Mouse (Mus musculus) T-cell, adult 2 months (primary cell): ENCODE results near the gene Slain1.
"Not testable (repeated sequence)": the region's sequence is repeated elsewhere in the genome, so short reads cannot be mapped to it uniquely, and the experiment has no call there.

Experiments
- DNase-seq: peaks from one replicate; pipeline ENCODE4 v3.0.0; 2022; ENCODE audit warnings: low spot score

Gene Slain1

GRCm38 (mm10) chr14:103723314-103723713, 73.3 kb downstream of the Slain1 start:
- DNase-seq: no peak

- no peak for DNase-seq
These were observed 73.8 kb downstream of the Slain1 start for GRCm38 (mm10) chr14:103723841-103724240.

DNA sequence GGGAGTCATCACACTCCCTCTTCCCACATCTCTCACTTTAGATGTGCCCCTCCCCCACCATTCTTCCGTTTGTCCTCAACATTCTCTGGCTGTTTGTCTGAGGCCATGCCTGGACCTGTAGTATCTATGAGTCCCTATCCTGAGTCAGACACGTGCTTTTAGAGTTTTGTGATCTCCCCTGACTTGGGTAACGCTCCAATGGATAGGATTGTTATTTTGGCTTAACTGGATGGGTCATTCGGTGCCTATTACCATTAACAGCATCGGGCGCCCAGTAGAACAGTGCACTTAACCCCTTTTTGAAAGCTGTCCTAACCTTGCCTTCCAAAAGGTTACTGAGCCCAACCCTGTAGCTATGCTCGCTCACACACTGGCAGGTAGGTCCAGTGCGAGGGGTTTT, 78.5 kb downstream of the Slain1 start:
- DNase-seq: no peak

DNA sequence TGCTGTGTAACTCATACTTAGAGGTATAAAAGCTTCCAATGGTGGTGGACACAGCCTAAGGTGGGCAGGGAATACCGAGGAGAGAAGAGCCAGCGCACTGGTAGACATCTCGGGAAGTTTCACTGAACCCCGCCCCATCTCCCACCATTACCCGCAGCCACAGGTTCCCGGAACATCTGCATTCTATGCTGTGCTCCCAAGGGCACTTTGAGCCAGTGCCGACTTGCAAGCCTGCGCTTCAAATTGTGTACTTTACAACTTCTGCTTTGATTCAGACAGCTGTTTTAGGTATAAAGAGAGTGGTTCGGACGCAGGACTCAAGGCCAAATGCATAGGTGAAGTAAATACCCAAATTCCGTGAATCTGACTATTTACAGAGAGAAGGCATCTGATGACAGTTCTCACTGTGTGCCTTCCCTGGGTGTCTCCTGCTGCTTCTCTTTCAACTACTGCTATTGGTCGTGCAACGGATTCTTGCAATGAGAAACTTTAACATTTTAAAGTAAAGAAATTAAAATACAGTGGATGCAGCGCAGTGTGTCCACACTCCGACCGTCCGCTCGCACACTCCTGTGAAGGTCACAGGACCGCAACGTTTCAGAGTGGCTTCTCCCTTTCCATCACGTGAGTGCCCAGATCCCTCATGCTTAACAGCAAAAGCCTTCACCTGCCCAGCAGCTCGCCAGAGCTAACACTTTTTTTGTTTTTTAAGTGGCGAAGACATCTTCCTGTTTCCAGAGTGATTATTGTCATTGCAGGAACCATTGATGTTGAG, 79.1 kb downstream of the Slain1 start:
- DNase-seq: no peak

GRCm38 (mm10) chr14:103729760-103730367, 79.8 kb downstream of the Slain1 start:
- no peak for DNase-seq

- DNase-seq: no peak
These were observed 82.6 kb downstream of the Slain1 start for GRCm38 (mm10) chr14:103732626-103733025.

GRCm38 (mm10) chr14:103741216-103741615, 91.2 kb downstream of the Slain1 start:
- no peak for DNase-seq

- DNase-seq: no peak
These were observed 92.1 kb downstream of the Slain1 start for GRCm38 (mm10) chr14:103742150-103742549.

DNA sequence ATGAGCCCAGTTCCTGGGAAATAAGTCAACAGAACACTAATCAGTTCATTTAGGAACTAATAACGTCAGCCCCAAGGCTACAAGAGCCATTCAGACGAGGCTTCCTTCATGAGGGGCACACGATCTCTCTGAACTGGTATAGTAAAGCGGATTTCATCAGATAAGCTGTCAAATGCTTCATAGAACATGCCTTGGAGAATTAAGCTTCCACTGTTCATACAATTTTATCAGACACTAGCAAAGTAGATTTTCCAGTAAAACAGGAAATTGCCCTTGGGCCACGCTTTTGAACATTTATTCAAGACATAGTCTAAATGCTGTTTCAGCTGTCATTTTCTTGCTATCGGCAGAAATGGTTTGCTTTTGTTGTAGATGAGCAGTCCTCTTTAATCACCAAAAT, 97.3 kb downstream of the Slain1 start:
- DNase-seq: no peak

- not testable (repeated sequence) for DNase-seq
These were observed 100.6 kb downstream of the Slain1 start for GRCm38 (mm10) chr14:103750638-103751037.

- DNase-seq: no peak
These were observed 101.4 kb downstream of the Slain1 start for GRCm38 (mm10) chr14:103751384-103751783.

GRCm38 (mm10) chr14:103752773-103753172, 102.7 kb downstream of the Slain1 start:
- DNase-seq: no peak

DNA sequence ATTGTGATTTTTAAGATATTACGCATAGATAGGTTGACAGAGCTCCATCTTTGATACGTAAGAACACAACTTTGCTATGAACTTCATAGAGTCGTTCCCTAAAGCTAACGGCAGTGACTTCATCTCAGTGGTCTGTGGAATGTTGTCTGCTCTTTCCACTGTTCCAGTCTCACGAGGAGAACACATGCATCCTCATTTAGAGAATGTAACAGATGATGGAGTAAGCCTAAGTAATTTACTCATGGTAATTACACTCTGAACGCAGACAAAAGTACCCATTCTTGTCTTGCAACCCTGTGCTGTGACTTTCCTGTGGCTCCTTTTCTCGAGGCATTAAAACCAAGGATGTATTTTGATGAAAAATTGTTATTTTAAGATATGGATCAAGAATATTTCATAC, 104.0 kb downstream of the Slain1 start:
- DNase-seq: no peak

DNA sequence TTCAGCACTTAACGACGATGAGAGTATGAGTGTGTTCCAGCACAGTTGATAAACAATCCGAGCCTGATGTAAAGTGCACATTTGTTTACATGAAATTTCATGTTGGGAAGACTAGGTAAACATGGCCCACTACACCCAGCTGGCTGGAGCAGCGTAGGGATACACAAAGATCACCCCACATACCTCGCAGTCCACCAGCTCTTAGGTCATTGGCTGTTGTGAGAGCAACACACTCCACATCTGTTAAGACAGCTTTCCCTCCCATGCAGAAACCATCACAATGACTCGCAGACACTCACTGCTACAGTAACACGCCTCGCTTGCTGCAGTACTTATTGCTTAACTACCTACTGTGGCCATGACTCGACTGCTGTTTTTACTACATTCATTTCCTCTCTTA, 104.4 kb downstream of the Slain1 start:
- no peak for DNase-seq
